Mouse (Mus musculus) CD4-positive, CD25-positive, alpha-beta regulatory T cell, adult 2 months (primary cell): Measurements from ENCODE around the gene G530012D18Rik.
"Not testable (repeated sequence)": the region's sequence is repeated elsewhere in the genome, so short reads cannot be mapped to it uniquely, and the experiment has no call there.

Experiments
- DNase-seq: peaks from one replicate; pipeline ENCODE4 v3.0.0-alpha.2; 2012; ENCODE audit warnings: low read depth, low spot score

G530012D18Rik gene

DNA sequence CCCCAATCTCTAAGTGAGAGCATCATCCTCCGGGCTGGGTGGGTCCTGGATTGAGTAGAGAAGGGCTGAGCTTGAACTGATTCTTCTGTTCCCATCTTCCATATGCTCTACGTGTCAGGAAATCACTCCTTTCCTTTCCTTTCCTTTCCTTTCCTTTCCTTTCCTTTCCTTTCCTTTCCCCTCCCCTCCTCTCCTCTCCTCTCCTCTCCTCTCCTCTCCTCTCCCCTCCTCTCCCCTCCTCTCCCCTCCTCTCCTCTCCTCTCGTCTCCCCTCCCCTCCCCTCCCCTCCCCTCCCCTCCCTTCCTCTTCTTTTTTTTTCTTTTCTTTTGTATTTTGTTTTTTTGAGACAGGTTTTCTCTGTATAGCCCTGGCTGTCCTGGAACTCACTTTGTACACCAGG, at the start of gene G530012D18Rik:
TSS of gene G530012D18Rik (plus strand) at position 301 of the 400 bp plus-strand sequence.
- DNase-seq: not testable (repeated sequence)

DNA sequence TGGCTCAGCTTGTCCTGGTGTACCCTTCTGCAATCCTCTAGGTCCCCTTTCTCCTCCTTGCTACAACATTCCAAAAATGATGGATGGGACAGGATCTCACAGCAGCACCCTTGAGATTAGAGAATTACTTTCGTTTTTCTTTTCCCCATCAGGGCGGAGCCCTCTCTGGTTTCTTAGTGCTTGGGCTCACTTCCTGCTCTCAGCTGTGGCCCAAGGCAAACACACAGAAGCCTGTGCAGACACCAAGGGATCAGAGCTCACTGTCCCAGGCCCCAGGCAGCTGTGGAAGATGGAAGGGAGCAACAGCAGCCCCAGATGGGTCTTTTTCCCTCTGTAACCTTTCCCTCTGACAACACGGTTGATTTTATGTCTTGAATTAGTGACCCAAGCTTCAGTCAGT, 49.1 kb upstream of the G530012D18Rik start:
- DNase-seq: peak; percentile 45

- DNase-seq: not testable (repeated sequence)
These were observed 46.9 kb upstream of the G530012D18Rik start for GRCm38 (mm10) chr1:85528451-85529110.

DNA sequence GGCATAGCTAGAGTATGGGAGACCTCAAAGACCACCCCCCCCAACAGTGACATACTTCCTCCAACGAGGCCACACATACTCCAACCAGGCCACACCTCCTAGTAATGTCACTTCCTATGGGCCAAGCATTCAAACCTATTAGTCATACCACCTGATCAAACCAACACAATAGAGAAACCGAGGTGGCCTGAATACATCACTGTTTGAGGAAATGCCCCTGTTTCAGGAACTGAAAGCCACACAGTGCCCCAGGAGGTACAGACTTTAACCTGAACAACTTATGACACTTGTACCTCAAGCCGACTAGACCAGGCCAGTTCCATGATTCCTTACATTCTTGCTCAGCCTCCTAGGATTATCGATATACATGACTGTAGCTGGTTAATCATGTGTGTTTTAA, 31.7 kb upstream of the G530012D18Rik start:
- not testable (repeated sequence) for DNase-seq

DNA sequence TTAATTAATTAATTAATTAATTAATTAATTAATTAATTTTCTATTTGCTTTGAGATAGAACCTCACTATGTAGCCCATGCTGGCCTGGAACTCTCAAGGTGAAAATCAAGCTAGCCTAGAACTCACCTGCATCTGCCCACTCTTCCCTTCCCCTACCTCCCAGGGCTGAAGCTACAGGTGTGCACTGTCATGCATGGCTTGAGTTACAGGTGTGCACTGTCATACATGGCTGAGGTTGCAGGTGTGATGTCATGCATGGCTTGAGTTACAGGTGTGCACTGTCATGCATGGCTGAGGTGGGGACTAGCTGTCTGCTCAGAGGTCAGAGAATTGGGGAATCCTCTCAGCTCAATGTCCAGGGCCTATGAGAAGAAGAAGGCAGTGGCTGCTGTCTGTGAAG, 29.0 kb upstream of the G530012D18Rik start:
- not testable (repeated sequence) for DNase-seq

DNA sequence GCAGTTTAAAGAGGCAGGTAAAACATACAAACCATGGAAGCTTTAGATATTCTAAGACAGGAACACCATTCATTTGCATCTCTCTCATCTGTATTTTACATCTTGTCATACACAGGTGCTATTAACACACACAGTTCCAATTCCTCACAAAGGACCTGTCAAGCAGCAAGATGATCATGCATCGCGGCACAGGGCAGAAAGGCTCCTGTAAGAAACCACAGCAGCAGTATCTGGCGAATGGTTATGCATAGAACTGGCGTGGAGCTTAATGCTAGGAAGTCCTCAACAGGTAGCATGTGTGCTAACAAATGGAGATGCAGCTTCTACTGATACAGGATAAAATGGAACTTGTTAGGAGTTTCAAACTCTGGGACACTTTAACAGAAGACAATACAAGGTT, 20.2 kb upstream of the G530012D18Rik start:
- not testable (repeated sequence) for DNase-seq

GRCm38 (mm10) chr1:85573554-85573953, 1.9 kb upstream of the G530012D18Rik start:
- DNase-seq: not testable (repeated sequence)

DNA sequence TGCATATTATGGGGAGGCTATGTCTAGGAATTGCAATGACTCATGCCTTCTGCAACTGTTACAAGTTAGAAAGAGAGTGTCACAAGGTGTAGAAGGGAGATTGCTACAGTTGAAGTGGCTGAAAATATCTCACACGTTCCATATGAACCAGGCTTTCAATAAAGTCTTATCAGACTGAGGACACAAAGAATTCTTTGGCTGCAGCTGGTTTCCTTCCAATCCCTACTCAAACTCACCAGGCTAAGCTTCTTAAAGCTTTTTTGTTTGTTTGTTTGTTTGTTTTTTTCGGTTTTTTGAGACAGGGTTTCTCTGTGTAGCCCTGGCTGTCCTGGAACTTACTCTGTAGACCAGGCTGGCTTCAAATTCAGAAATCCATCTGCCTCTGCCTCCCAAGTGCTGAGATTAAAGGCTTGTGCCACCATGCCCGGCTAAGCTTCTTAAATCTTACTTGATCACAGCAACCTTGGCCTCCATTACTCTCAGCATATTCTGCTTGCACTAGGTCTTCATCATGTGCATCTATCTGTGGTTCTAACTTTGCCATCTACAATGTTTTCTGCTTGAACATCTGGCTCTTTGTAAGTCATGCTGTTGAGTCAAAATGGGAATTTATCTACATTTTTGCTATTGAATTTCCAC, 3.0 kb downstream of the G530012D18Rik start:
- DNase-seq: not testable (repeated sequence)

DNA sequence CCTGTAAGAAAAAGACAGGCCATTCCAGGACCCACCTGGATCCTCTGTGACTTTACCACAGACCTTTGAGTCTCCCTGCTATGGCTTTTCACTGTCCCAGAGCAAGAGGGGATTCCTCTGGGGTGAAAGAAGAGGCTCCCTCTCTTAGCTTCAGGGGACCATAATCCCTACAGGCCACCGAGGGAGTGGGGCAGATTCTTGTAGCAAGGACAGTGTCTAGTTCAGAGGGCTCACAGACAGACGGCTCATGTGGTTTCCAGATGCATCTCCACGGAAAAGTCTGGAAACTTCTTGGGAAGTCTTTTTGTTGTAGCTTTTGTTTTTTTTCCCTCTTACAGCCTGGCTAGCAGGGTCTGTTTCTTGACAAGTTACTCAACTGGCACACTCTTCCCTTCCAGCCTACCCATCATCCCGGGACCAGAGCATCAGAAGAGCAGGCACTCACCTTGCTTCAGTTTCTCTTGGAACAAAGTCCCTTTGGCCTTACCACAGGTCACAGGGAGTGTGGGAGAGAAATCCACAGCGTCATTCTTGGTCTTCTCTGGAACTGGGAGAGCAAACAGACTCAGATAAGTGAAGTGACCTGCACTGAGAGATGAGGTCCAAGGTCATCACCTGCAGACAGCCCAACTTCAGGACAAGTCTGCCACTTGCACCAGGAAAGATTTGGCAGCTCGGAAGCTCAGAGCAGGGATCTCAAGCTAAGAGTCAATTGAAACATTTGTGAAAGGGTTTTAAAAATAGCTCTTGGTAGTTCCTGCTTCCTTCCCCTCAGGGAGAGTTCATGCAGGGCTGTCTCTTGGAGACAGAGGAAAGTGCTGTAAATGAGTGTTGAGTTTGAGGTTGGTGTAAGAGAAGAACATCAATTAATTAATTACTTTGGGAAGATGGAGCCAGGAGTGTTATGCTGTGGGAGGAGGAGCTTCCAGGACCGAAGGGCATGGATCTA, 4.0 kb downstream of the G530012D18Rik start:
- not testable (repeated sequence) for DNase-seq

GRCm38 (mm10) chr1:85580148-85580534, 4.7 kb downstream of the G530012D18Rik start:
- not testable (repeated sequence) for DNase-seq

DNA sequence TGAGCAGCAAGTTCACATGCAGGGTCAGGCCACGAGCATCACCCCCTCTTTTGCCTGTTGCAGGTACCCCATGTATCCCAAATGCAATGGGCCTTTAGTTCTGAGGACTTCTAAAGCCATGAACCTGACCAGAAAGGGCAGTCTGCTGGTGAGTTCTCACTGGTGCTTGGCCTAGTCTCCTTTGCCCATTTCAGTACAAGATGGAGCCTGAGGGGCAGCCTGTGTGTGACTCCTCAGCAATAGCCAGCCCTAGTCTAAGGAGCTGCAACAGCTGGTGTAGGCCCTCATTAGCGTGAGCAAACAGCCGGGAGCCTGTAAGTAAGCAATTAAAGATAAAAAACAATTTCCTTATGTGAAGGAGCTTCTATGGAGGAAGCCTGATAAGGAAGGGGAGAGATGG, 5.1 kb downstream of the G530012D18Rik start:
- DNase-seq: not testable (repeated sequence)

DNA sequence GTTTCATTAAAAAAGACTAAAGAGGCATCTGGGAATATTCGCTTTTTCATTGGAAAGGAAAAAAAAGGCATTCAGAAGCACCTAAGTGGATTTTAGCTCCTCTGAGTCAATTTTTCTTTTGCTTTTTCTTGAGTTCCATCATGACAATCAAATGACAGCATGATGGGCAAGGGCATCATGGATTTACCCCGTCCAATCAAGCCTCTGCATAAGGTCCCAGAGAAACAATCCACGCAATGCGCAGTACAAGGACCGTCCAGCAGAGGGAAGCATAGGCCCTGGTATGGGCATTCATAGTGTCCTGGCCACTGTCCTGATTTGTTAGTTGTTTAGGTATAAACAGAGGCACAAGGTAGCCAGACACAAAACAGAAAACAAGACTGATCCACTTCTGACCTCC, 6.0 kb downstream of the G530012D18Rik start:
- DNase-seq: peak; percentile 40

GRCm38 (mm10) chr1:85588697-85589096, 13.2 kb downstream of the G530012D18Rik start:
- DNase-seq: not testable (repeated sequence)

DNA sequence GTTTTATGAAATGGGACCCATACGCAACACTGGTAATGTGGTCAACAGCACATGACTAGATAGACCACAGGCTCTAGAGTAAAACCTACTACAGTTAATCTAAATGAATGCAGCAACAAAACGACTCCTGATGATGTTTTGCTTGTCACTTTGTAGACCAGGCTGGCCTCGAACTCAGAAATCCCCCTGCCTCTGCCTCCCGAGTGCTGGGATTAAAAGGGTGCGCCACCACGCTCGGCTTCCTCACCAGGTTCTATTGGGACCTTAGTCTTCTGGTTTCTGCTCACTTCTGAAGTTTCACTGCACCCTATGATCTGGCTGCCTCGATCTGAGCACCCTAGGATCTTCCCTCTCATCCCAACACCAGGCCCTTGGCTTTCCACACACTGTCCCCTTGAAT, 17.1 kb downstream of the G530012D18Rik start:
- DNase-seq: not testable (repeated sequence)

DNA sequence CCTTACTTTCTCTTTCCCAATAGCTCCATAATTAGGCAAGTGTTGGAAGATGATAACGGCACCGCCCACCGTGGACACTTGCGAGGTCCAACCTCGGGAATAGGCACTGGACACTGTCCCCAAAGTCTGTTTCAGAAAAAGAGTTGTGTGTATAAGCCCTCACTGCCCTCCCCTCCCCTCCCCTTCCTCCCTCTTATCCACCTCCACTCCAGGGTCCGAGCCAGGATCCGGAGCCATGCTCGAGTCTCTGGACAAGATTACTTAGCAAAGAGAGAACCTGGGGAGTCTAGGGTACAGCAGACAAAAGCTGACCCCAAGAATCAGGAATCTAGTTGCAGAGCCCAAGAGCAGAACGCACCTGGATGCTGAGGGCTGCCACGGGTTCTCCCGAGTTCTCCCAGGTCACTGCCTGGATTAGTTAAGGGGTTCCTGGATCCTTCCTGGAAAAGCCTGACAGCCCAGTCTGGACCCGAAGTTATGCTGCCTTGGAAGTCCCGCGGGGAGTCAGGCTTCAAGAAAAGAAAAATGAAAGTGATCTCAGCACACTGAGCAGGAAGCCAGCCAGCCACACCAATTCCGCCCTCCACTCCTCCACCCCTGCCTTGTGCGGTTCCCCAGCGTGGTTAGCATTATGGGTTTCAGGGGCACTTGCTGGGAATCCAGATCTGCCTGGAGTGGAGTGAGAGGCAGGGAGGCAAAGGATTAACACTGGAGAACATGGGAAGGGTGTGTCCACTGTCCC, 23.0 kb downstream of the G530012D18Rik start, which contains the start of gene Sp110:
TSS of gene Sp110 (minus strand) at position 547 of the 742 bp plus-strand sequence.
- peak; percentile 74 for DNase-seq

DNA sequence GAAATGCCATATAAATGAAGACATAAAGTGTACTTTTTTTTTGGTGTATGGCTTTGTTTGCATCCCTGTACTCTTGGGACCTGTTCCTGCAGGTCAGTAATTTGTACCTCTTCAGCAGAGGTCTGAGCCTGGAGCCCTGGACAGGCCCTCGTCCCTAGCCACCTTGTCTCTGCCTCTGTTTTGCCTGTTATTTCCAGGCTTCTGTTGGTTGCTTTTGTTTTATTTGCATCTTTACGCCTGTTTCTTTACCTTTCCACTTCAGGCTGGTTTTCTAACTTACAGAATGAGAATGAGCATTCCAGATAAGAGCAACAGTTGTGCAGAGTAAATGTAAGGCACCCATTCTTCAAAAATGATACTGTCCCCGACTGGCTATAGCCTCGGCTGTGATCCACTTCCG, 24.6 kb downstream of the G530012D18Rik start, which contains the start of gene Sp140:
TSS of gene Sp140 (plus strand) at position 301 of the 400 bp plus-strand sequence.
- DNase-seq: not testable (repeated sequence)

DNA sequence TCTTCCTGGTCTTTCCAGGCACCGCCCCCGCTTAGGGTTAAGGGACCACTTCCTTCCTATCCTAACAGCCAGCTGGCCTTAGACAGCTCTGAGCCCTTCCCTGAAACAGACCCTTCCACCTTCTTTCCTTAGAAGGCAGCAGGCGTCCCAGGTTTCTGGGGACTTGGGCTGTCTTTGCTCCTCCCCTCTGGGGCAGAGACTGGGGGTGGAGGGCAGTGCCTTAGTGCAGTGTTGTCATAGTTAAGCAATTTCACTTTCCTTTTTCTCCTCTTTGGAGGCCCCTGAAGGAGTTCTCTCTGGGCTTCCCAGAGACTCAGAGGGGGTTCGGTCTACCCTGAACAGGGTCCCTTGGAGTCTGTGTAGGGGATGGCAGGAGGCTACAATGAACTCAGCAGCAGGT, 25.3 kb downstream of the G530012D18Rik start:
- peak; percentile 60 for DNase-seq

DNA sequence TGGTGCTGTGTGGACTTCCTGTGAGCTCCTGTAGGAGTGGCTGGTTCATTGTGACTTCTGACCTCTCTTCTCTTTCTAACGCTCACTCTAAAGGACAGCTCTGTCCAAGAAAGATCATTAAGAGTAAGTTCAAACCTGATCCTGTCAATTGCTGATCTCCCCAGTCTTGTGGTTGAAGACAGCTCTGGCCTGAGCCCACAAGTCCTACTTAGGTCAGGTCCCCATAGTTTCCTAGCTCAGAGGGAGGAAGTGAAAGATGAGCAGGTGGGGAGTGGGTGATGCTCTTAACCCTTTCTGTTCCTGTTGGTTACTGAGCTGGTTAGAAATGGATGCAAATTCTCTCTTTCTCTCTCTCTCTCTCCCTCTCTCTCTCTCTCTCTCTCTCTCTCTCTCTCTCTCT, 28.9 kb downstream of the G530012D18Rik start:
- DNase-seq: not testable (repeated sequence)

GRCm38 (mm10) chr1:85608361-85608760, 32.9 kb downstream of the G530012D18Rik start:
- DNase-seq: not testable (repeated sequence)

GRCm38 (mm10) chr1:85610581-85610980, 35.1 kb downstream of the G530012D18Rik start:
- not testable (repeated sequence) for DNase-seq

DNA sequence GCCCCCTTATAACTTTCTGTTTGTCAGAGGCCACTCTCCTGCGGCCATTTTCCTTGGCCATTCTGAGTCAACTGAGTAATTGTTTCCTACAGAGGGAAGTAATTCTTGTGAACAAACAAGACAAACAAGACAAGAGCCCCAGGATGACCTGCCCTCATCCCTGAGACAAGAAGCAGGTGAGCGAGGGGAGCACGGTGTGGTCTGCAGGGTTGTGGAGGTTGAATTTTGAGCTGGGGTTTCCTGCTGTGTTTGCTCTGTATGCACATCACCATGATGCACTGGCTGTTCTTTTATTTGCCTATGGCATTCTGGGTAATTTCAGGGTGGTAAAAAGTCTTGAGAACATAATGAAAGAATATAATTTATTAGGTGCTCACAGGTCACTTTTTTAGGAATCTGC, 39.6 kb downstream of the G530012D18Rik start:
- DNase-seq: not testable (repeated sequence)
